Mouse (Mus musculus): ENCODE data around the gene Mrfap1. TPM values are rescaled to one million over a fixed set of nuclear protein-coding genes. Genes with fewer than 3 reads are reported as not detected.

The Mrfap1 gene
- total RNA-seq (2015) (230 and 234 TPM in 2 replicates), total RNA-seq (2017) (325 and 344 TPM in 2 replicates)

DNA sequence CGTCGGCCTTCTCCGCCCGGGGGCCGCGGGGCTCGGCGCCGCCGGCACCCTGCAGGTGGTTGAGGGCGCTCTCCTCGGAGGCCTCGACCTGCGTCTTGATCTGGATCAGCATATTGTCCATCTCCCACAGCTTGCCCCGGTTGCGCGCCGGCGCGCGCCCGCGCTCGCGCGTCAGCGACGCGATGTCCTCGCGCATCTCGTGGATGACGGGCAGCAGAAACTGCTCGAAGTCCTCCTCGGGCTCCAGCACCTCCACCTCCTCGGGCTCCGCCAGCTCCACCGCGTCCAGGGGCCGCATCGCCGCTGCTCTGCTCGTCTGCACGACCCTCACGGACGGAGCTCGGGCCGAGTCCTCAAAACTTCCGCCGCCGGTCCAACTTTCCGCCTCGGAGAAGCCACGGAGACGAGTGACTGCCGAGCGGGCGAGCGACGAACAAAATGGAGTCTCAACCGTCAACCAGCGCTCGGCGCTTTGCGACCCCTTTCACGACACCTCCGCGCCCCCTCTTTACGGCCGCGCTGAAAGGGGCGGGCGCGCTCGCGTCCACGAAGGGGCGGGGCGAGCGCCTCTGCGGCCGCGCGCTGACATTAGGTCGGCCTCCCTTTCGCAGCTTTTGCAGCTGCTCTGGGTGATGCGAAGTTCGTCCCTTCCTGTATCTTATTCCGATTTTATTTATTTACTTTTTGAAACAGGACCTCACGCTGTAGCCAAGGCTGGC, at the start of gene Mrfap1:
Gene Mrfap1 (minus strand): TSS at position 477 of the 719 bp plus-strand sequence.
- ATAC-seq (replicated peaks; ENCODE audit: poor library complexity): peak; percentile 88

DNA sequence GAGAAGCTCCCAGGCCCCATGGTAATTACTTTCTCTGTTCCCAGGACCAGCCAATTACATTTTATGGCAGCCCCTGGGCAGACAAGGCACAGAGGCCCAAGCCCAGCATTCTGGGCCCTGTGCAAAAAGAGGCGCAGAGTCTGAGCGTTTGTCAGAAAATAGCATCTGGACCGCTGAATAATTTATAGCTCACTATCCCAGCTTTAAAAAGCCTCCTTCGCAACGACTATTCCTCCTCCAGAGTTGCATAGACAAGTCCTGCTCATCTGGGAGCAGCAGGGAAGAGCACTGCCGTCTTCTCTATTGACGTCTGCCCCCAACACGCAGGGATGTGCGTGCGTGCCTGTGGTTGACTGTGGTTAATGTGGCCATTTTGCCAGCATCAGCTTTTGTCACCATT, 47.9 kb upstream of the Mrfap1 start:
- ATAC-seq (replicated peaks; ENCODE audit: poor library complexity): no peak

DNA sequence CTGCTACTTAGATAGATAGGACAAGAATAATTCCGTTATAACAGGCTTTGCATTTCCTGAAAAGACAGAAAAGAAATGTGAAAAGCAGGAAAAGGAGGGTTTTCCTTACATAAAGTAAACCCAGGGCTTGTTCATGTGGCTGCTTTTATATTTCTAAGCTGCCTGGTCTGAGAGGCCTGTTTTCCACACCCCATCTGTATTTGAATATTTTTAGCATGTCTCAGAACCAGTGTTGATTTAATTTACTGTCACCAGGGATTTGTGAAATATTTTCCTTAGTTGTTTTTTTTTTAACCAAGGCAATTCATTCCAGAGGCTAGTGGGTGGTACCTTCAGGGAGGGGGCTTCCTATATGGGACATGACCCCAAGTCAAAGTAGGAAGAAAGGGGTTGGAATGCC, 45.1 kb upstream of the Mrfap1 start:
- no peak for ATAC-seq (replicated peaks; ENCODE audit: poor library complexity)

DNA sequence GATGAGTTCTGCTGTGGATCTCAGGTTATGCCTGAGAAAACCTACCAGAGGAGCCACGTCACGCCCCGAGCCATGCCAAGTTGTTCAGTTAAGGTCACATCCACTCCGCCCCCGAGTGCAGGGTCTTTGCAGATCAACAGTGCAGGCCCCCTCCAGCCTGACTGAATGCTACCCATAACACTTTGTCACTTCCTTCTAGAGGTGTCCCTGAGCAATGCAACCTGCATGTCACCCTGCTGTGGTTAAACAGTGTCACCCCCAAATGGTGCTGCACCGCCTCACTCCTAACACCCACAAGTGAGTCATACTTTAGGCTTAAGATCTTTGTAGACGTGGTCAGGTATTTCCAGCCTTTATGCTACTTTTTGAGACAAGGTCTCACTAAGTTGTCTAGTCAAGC, 43.5 kb upstream of the Mrfap1 start:
- ATAC-seq (replicated peaks; ENCODE audit: poor library complexity): no peak

DNA sequence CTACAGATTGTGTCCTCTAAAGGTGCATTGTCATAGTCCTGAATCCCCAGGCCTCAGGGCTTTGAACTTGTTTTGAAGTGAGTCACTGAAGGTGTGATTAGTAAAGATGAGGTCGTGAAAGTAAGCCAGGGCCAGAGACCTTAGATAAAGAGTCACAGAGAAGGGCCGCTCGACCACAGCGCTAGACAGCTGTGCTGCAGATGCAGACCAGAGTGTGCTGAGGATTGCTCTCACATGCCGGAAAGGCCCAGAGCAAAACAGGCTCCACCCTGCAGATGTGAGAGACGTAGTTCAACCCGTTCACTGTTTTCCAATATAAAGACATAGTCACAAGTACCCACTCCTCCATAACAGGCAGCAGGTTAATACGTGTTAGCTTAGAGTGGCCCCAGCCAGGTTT, 43.0 kb upstream of the Mrfap1 start:
- ATAC-seq (replicated peaks; ENCODE audit: poor library complexity): no peak

DNA sequence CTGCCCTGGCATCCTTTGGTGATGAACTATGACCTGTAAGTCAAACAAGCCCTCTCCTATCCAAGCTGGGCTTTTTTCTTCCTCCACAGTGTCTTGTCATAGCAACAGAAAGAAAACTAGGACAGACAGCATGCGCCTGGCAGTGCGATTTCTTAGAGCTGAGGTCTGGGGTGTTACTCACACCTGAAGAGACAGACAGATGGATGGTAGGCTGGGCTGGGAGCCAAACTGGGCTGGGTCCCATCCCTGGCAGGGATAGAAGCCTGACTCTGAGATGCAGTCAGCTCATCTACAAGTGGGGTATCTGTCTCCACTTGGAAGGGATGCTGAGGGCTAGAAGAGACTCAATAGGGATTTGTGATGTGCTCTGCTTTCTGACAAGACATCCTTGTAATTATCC, 42.5 kb upstream of the Mrfap1 start:
- no peak for ATAC-seq (replicated peaks; ENCODE audit: poor library complexity)

DNA sequence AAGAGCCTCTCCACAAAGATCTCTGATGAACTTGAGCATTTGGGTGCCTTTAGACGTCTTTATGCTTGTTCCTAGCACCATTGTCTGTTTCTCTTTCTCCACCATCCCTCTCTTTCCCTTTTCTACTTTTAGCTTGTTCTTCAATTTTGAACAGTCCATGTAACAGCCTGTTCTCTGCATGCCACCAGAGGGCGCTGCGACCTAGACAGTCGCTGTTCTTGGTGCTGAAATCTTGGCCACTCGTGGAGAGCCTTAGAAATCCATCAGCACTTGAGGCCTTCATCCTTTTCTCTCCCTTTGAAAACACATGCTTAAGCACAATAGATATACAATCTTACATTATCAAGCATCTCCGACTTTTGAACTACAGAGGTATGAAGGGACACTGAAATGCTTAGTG, 39.4 kb upstream of the Mrfap1 start:
- peak; percentile 96 for ATAC-seq (replicated peaks; ENCODE audit: poor library complexity)

DNA sequence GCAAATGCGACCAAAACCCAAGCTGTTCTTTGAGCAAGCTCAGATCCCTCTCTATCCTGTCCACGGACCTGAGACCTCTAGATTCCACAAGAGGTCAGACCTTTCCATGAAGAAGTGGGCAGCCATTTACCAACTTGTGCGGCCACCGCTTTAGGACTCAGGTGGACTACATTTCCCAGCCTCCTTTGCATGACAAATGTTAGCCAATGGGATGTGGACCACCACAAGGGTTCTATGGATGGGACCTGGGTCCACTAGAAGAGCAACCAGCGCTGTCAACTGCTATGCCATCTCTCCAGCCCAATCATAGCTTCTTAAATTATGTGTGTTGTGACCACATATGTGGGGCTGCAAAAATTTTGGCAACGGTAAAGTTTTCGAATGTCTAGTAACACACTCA, 34.7 kb upstream of the Mrfap1 start:
- ATAC-seq (replicated peaks; ENCODE audit: poor library complexity): no peak

DNA sequence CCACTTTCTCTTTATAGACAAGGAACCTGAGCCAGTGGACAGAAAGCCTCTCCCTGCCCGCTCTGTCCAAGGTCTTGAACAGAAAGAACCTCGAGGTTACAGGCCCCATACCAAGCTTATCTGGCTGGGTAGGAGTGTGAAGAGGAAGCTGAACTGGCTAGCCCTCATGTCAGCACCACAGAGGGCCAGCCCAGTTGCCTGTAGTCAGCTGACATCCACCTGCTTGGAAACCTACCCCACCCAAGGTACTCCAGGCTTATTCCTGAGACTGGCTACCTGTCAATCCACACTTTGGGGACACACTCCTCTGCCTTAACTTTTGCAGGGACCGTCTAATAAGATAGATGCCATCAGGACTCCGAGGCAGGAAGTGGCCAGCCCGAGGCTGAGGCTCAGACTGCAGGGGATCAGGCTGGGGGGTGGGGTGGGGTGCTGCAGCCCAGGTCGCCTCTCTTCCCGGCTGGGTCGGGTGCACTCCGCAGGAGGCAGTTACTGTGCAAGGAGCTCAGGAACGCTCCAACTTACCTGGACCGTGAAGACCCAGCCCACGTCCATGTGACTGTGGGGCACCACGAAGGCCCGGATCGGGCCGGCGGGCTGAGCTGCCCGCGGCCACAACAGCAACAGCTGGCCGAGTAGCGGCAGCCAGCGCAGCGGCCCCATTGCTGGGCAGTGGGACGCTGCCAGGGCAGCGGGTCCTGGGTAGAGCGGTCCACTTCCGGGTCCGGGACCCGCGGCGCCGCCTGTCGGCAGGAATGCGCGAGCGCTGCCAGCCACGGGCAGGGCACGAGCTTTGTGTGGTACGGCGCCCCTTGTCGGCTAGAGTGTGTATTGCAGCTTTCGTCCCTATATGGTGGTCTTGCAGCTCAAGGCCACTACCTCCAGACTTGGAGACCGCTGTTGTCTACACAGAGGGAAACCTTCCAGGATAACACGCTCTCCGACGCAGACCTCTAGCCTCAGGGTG, 33.6 kb upstream of the Mrfap1 start, which contains the start of gene Man2b2:
Gene Man2b2 (minus strand): TSS at position 741 of the 967 bp plus-strand sequence.
- ATAC-seq (replicated peaks; ENCODE audit: poor library complexity): peak; percentile 98

DNA sequence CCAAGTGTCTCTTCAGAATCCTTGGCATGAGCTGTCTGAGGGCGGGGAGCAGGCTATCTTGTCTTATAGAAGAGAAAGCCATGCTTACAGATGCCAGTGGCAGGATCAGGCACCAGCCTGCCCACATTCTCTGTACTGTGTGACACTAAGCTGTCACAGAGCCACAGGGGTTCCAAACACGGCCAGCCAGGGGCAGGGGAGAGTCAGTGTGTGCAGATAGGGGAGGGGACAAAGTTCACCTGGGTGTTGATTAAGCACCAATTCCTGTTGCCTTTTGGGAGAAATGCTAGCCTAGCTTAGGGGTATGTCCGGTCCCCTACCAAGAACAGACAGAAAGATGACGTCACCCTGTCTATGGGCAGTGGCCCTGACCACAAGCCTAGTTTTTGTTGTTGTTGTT, 32.5 kb upstream of the Mrfap1 start:
- no peak for ATAC-seq (replicated peaks; ENCODE audit: poor library complexity)

DNA sequence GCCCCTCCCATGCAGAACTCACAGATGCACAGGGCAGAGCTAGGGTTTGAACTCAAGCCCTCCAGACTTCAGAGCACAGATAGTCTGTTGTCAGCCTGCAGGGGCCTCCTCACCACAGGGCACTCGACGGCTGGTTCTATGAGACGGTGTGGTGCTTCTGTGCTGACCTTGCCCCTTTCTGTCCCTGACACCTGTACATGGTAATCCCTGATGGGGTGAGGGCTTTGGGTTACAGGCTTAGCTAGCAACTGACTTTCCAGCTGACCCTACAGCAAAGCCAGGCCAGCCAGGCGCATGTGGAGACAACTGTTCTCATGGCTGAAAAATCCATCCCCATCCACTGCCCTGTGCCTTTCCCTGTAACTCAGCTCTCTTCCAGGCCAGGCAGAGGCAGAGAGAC, 26.3 kb upstream of the Mrfap1 start:
- no peak for ATAC-seq (replicated peaks; ENCODE audit: poor library complexity)

DNA sequence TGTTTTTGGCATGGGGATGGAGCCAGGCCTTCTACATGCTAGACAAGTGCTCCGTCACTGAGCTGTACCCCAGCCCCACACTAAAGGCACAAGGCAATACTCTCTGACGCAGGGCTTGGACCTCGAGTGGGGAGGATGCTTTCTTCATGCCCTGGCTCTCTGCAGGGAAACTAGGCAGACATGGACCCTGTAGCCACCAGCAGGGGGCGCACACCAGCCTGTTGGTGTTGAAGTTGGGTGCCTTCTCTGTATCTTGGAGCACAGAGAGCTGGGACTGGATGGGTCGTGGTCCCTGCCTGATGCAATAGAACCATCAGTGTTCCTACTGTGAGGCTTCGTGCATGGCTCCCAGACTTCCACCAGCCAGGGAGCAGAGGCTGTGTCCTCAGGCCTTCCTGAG, 23.6 kb upstream of the Mrfap1 start:
- peak; percentile 75 for ATAC-seq (replicated peaks; ENCODE audit: poor library complexity)

DNA sequence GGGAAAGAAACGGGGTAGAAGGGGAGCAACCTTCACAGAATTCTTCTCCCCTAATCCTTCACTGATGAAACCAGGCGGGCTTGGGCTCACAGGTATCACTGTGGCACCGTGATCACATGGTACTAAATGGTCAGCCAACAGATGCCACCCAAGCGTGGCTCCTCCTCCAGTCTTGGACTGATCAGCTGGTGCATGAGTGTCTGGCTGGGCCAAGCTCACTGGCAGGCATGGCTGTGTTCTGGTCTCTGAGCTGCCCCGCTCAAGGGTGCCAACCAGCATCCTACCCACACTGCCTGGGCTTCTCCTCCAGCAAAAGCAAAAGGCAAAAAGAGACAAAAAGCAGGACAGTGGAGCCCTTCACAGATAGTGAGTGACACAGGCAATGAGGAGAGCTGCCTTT, 23.2 kb upstream of the Mrfap1 start:
- no peak for ATAC-seq (replicated peaks; ENCODE audit: poor library complexity)

DNA sequence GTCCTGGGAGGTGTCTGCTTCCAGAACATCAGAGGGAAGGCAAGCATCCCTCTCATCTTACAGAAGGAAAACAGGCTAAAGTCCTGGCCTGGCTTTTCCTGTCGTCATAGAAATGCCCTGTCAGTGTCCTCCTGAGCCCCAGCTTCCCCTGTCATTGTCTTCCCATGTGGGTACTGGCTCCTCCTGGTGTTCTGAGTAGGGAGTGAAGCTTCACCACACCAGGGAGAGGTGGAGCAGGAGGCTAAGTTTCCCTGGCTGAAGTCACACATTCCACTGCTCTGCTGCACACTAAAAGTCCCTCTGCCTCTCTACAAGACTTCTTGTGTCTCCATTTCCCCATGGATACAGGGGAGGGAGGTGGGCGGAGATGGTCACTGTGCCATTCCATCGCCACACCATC, 21.2 kb upstream of the Mrfap1 start:
- ATAC-seq (replicated peaks; ENCODE audit: poor library complexity): no peak

DNA sequence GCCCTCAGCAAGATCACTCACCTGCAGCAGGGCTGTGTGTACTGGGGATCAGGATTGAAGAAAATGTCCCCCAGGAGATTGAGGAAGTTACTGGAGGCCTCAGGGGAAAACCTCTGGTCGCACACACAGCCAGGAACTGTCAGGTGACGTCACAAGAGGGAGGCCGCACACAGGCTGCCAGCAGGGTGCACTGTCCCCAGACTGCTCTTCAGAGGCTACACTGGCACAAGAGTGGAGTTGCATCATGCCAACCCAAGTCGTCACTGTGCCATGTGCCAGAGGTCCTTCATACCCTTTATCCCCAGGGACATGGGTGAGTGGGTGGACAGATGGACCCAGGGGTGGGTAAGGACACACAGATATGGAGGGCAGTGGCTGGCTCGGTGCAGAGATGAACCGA, 18.0 kb upstream of the Mrfap1 start:
- ATAC-seq (replicated peaks; ENCODE audit: poor library complexity): peak; percentile 89

DNA sequence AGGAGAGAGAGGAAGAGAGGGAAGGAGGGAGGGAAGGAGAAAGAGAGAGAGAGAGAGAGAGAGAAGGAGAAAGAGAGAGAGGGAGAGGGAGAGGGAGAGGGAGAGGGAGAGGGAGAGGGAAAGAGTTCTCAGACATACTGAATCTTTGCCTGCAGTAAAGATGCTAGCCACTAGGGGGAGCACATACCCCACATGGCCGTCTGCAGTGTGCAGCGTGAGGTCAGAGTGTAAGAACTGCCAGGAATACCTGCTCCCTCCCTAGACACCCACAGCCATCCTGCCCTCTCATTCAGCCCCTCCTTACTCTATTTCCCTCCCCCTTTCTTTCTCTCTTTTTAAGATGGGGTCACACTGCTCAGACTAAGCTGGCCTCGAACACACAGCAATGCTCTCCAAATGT, 14.8 kb upstream of the Mrfap1 start:
- peak; percentile 70 for ATAC-seq (replicated peaks; ENCODE audit: poor library complexity)

DNA sequence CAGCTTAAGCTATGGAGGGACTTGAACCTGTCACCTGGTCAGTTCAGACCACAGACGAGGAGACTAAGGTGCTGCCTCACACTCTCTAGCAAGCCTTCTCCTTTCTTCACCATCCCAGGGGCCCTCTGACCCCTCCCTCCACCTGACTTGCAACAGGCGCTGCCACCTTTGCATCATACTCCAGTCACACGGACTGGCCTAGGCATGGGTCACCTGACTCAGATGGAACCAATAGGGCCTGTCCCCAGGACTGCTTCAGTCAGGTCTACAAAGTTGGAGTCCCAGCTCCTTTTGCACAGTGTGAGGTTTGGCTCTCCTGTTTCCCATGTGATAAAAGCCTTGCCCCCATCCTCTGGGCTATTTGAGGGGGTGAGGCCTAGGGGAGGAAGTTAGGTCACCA, 14.1 kb upstream of the Mrfap1 start:
- peak; percentile 56 for ATAC-seq (replicated peaks; ENCODE audit: poor library complexity)

DNA sequence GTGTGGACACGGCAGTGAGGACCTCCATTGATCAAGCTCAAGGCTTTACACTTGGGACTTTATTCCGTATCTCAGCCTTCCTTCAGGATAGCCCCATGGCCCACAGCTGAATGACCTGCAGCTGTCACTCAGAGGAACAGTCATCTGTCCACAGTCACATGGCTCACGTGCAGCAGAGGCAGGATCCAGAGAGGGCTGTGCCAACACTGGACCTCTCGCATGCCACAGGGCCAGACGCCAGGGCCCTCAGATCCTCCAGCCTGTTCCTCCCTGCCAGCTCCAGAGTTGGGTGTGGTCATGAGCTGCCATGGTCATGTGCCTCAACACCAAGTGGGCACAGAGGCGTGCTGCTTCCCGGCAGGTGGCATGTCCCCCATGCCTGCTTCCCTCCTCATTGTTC, 12.6 kb upstream of the Mrfap1 start:
- no peak for ATAC-seq (replicated peaks; ENCODE audit: poor library complexity)

DNA sequence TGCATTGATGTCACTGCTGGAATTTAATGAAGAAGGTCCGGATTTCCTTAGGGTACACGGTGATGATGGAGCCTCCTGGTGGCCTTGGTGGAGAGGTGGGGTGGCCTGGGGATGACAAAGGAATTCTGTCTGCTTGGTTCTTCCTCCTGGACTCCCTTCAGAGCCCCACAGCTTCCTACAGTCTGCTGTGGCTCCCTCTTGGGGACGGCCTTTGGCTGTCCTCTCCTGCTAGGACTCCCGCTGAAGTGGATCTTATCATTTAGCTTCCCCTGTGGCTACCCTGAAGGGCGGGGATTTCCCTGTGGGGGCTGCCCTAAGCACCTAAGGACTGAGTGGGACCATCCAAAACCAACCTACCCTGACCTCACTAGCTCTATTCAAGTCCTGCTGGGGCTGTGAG, 10.5 kb upstream of the Mrfap1 start:
- ATAC-seq (replicated peaks; ENCODE audit: poor library complexity): no peak

DNA sequence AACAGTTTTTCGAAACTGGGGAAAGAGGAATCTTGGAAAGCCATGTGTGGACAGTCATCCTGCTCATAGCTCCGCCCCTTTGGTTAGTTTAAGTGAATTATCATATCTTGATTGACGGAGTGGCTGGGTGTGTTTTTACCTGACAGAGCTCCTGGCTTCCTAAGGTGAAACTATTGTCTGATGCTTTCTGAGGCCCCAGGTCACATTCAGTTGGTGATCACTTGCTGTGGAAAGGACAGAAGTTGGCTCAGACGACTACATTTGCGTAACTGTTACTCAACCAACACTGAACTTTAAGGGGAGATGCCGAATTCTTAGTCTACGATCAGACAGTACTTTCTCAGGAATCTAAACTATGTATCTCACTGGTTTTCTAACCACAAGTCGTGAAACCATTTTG, 719 bp upstream of the Mrfap1 start:
- 0 out of 2 replicates have a peak, but pooled peaks have one; percentile 10 for ATAC-seq (replicated peaks; ENCODE audit: poor library complexity)

DNA sequence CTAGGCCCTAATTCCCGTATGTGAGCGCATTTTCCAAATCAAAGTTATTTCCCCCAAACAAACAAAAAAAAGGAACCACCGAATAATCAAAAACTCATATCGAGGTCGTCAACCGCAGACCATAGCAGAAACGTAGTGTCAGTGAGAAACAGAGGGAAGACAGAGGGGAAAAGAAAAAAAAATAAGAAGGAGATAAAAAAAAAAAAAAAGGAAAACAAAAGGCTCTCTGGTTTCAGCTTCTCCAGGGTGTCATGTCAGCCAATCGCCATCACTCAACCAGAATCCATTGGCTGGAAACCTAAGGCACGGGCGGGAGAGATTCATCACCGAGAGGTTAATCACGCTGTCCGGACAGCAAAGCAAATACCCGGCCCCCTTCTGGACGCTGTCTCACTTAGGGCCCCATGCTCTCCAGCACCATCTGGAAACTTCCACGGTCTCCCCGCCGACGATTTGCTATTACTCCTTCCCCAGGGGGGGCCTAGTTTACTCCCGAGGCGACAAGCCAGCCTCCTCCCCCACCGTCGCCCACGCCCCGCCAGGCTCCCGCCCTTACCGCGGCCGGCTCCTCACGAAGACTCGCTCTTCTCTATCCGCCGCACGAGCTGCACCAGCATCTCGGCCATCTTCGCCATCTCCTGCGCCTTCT, 801 bp downstream of the Mrfap1 start:
- ATAC-seq (replicated peaks; ENCODE audit: poor library complexity): peak; percentile 32

Data from megakaryocyte progenitor cell, adult 5-6 weeks (primary cell).